Mouse (Mus musculus) liver, postnatal 0 days (tissue): ENCODE data around the gene Fsd2.

ENCODE experiments used
- CTCF ChIP-seq: sonication (generic); IDR thresholded peaks from 2 replicates; pipeline ENCODE4 v1.5.1; 2016; ENCODE audit warnings: antibody characterized with exemption, low read depth
- EP300 ChIP-seq: IDR thresholded peaks from 2 replicates; pipeline ENCODE4 v1.6.1; 2016; ENCODE audit warnings: antibody characterized with exemption, low read depth, mild to moderate bottlenecking

DNA sequence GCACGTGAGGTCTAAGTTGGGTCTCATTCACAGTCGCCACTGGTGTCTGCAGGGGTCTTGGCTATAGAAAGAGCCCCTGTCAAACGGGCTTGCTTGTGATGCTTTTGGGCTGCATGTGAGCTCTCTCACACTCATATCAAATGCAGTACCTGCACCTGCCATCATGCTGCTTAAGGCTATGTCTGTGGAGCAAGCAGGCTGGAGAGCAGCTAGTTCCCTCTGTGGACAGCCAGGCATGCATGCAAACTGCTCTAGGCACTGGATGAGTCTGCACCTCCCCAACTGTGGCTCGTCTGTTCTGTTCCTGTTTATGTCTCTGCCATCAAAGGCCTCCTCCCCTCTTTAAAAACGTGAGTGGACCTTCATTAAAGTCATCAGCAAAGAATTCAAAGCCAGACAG is 39.7 kb upstream of the Fsd2 start:
- TF ChIP-seq EP300 (no peak), CTCF (no peak)
